Mouse (Mus musculus): ENCODE data around the gene Rab5c.

DNA sequence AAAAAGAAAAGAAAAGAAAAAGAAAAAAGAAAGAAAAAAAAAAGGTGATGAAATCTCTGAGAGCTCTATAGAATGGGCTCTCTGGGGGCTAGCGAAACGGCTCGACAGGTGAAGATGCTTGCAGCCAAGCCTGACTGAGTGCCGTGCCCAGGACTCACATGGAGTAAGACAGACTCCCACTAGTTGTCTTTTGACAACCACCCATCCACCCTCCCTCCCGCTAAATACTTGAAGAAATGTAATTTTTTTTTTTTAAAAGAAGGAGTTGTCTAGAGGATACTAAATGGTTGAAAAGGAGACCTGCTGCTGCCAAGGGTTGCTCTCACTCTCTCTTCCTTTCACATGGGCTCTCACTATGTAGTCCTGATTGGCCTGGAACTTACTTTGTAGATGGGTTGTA lies 734 bp upstream of the Rab5c start:
- no peak for TF ChIP-seq POLR2A (IDR thresholded peaks at IDR 0.05; ENCODE audit: low read depth, low read length)
- no peak for TF ChIP-seq CTCF (IDR thresholded peaks at IDR 0.05; ENCODE audit: extremely low read depth, insufficient read length, insufficient replicate concordance, low read depth, low read length)

All from small intestine, adult 2 months (tissue).